Mouse (Mus musculus): Measurements from ENCODE around the gene 1700069L16Rik.

GRCm38 (mm10) chr5:113652215-113652614 lies 72.4 kb downstream of the 1700069L16Rik start:
- TF ChIP-seq CTCF (IDR thresholded peaks at IDR 0.05; ENCODE audit: control insufficient read depth, insufficient read depth, insufficient replicate concordance, low read depth, low read length) (no peak), POLR2A (IDR thresholded peaks at IDR 0.05; ENCODE audit: control insufficient read depth, low read depth, low read length) (no peak)
